11 mouse cellular contexts compared by ENCODE assay signal in genomic region chr10:41472962-41473481, GRCm38 (mm10). TPM values are rescaled to one million over a fixed set of nuclear protein-coding genes. Genes with fewer than 3 reads are reported as not detected.
DNase-seq lines count a peak whose midpoint lies in the region; ATAC-seq and TF ChIP-seq lines count a peak whose summit lies in the region.
"Had no signal": no experiment of that assay in that cellular context is flagged by ENCODE, and none has a peak within 500 bp of the region (broad histone marks: within the 10 kb centered on the region; RNA-seq: fewer than 3 reads in every experiment).

No protein-coding gene starts in this region.

- H3K4me1 ChIP-seq in spleen, adult 2 months (ENCODE audit: control insufficient read depth, insufficient read depth, insufficient read length) = peaks cover 23% of the 10 kb centered on the region; the same call in 1 of the 2 replicates
- peaks cover 93% of the 10 kb centered on the region for H3K4me1 ChIP-seq in E14TG2a.4 (replicated peaks; ENCODE audit: low read depth, low read length)
- H3K4me1 ChIP-seq in bone marrow macrophage, adult 2 months (ENCODE audit: control insufficient read depth, insufficient read depth, low read length) = peaks cover 33% of the 10 kb centered on the region
- 0 out of 2 replicates have a peak, but pooled peaks cover 3% of the 10 kb centered on the region for H3K4me1 ChIP-seq in stomach, postnatal 0 days (replicated peaks; ENCODE audit: control insufficient read depth, insufficient read depth)
- peaks cover 12% of the 10 kb centered on the region; the same call in 1 of the 2 replicates for H3K4me1 ChIP-seq in forebrain, embryonic 14.5 days (ENCODE audit: control insufficient read depth, insufficient read depth, low read length)
- H3K4me1 ChIP-seq in midbrain, embryonic 10.5 days = peaks cover 27% of the 10 kb centered on the region

- no peaks in the 10 kb centered on the region for H3K9me3 ChIP-seq in E14TG2a.4 (ENCODE audit: low read length)
- no peaks in the 10 kb centered on the region for H3K9me3 ChIP-seq in stomach, postnatal 0 days (ENCODE audit: control insufficient read depth, low read length)
- no peaks in the 10 kb centered on the region for H3K9me3 ChIP-seq in forebrain, embryonic 14.5 days (replicated peaks; ENCODE audit: control insufficient read depth, low read length)
- H3K9me3 ChIP-seq in midbrain, embryonic 10.5 days (replicated peaks) = no peaks in the 10 kb centered on the region
- H3K9me3 ChIP-seq: liver, embryonic 12.5 days had no signal

- peaks cover under 1% of the 10 kb centered on the region; the same call in 1 of the 2 replicates for H3K36me3 ChIP-seq in spleen, adult 2 months (ENCODE audit: control insufficient read depth, insufficient read depth, low read length)
- peaks cover 2% of the 10 kb centered on the region for H3K36me3 ChIP-seq in E14TG2a.4 (ENCODE audit: insufficient read depth, low read length)
- no peaks in the 10 kb centered on the region for H3K36me3 ChIP-seq in stomach, postnatal 0 days (ENCODE audit: control insufficient read depth, insufficient read depth, low read length)
- H3K36me3 ChIP-seq in forebrain, embryonic 14.5 days (ENCODE audit: control insufficient read depth, insufficient read depth, low read length) = peaks cover 5% of the 10 kb centered on the region; the same call in 1 of the 2 replicates
- H3K36me3 ChIP-seq in midbrain, embryonic 10.5 days = peaks cover 5% of the 10 kb centered on the region; the same call in 1 of the 2 replicates
- H3K36me3 ChIP-seq: liver, embryonic 12.5 days had no signal

- no peaks in the 10 kb centered on the region for H3K27me3 ChIP-seq in spleen, adult 2 months (ENCODE audit: control insufficient read depth, insufficient read depth, low read length)
- no peaks in the 10 kb centered on the region for H3K27me3 ChIP-seq in E14TG2a.4 (ENCODE audit: insufficient read depth, low read length)
- no peaks in the 10 kb centered on the region for H3K27me3 ChIP-seq in stomach, postnatal 0 days (ENCODE audit: control insufficient read depth, insufficient read depth, low read length)
- H3K27me3 ChIP-seq in forebrain, embryonic 14.5 days (replicated peaks; ENCODE audit: control insufficient read depth, insufficient read depth, low read length) = no peaks in the 10 kb centered on the region
- H3K27me3 ChIP-seq in midbrain, embryonic 10.5 days (ENCODE audit: low read depth, poor library complexity, severe bottlenecking) = no peaks in the 10 kb centered on the region
- H3K27me3 ChIP-seq: liver, embryonic 12.5 days had no signal

- no peak overlapping the region for H3K4me3 ChIP-seq in spleen, adult 2 months (ENCODE audit: extremely low read depth, insufficient read depth, insufficient read length)
- 0 out of 2 replicates have a peak overlapping the region, but pooled peaks have one; percentile 11 for H3K4me3 ChIP-seq in E14TG2a.4 (replicated peaks; ENCODE audit: low read length)
- no peak overlapping the region for H3K4me3 ChIP-seq in bone marrow macrophage, adult 2 months (ENCODE audit: insufficient read depth, low read length)
- no peak overlapping the region for H3K4me3 ChIP-seq in stomach, postnatal 0 days (ENCODE audit: low read depth, low read length)
- H3K4me3 ChIP-seq in forebrain, embryonic 14.5 days (ENCODE audit: low read depth, low read length) = no peak overlapping the region
- H3K4me3 ChIP-seq in midbrain, embryonic 10.5 days = no peak overlapping the region
- H3K4me3 ChIP-seq: liver, embryonic 12.5 days had no signal

- DNase-seq in spleen, adult 2 months (ENCODE audit: low read depth in 1 of 2, low spot score in 2 of 2) = no peak
- no peak for DNase-seq in spleen, adult 12 weeks (ENCODE audit: low spot score)
- DNase-seq in stomach, postnatal 0 days (ENCODE audit: low spot score) = no peak
- DNase-seq in forebrain, embryonic 14.5 days (ENCODE audit: low spot score) = no peak
- no peak for DNase-seq in midbrain, embryonic 10.5 days (ENCODE audit: low spot score)
- DNase-seq: cerebellum, adult 2 months; kidney, adult 18-20 months had no signal

- no peak for TF ChIP-seq POLR2A in spleen, adult 2 months (IDR thresholded peaks at IDR 0.05; ENCODE audit: low read depth, low read length)
- TF ChIP-seq POLR2A in bone marrow macrophage, adult 2 months (IDR thresholded peaks at IDR 0.05; ENCODE audit: borderline replicate concordance, low read depth, low read length) = no peak

- no peak overlapping the region for H3K4me2 ChIP-seq in stomach, postnatal 0 days (replicated peaks; ENCODE audit: low read depth)
- no peak overlapping the region for H3K4me2 ChIP-seq in forebrain, embryonic 14.5 days (ENCODE audit: low read length)
- H3K4me2 ChIP-seq: midbrain, embryonic 11.5 days had no signal

- no peak overlapping the region for H3K9ac ChIP-seq in stomach, postnatal 0 days (ENCODE audit: low read length)
- no peak overlapping the region for H3K9ac ChIP-seq in forebrain, embryonic 14.5 days (ENCODE audit: low read length)
- H3K9ac ChIP-seq: liver, embryonic 12.5 days had no signal

- WGBS in spleen, adult 2 months = 42% methylated on average over 5 of the region's 5 CpGs
- WGBS in stomach, postnatal 0 days = 76% methylated on average over 5 of the region's 5 CpGs
- WGBS in forebrain, embryonic 14.5 days = 72% methylated on average over 5 of the region's 5 CpGs
- 83% methylated on average over 5 of the region's 5 CpGs for WGBS in midbrain, embryonic 10.5 days

- TF ChIP-seq EP300 in stomach, postnatal 0 days (optimal IDR thresholded peaks at IDR 0.05) = no peak

- TF ChIP-seq CTCF in spleen, adult 2 months (IDR thresholded peaks at IDR 0.05; ENCODE audit: extremely low read depth, insufficient read depth, insufficient read length, insufficient replicate concordance) = no peak
- TF ChIP-seq CTCF in E14TG2a.4 (conservative IDR thresholded peaks at IDR 0.05; ENCODE audit: low read length) = no peak
- TF ChIP-seq CTCF in bone marrow macrophage, adult 2 months (IDR thresholded peaks at IDR 0.05; ENCODE audit: low read depth, low read length) = no peak
- no peak for TF ChIP-seq CTCF in stomach, postnatal 0 days (IDR thresholded peaks at IDR 0.05; ENCODE audit: low read depth)

- peak overlapping the region; percentile 76 for H3K27ac ChIP-seq in spleen, adult 2 months (ENCODE audit: insufficient read depth, low read length)
- H3K27ac ChIP-seq in bone marrow macrophage, adult 2 months (ENCODE audit: insufficient read depth, low read depth, low read length) = peak overlapping the region; percentile 64
- H3K27ac ChIP-seq in stomach, postnatal 0 days (replicated peaks) = 0 out of 2 replicates have a peak overlapping the region, but pooled peaks have one; percentile 24
- no peak overlapping the region for H3K27ac ChIP-seq in forebrain, embryonic 14.5 days (ENCODE audit: low read depth, low read length)
- no peak overlapping the region for H3K27ac ChIP-seq in midbrain, embryonic 10.5 days (replicated peaks)

- ATAC-seq in stomach, postnatal 0 days (ENCODE audit: low FRiP score, low TSS enrichment) = no peak
- ATAC-seq in forebrain, embryonic 14.5 days = no peak
- ATAC-seq: liver, embryonic 12.5 days had no signal

RNA-seq across cellular contexts. Expression of gene Mical1, which starts 3.1 kb away (rescaled TPM):
- polyA plus RNA-seq in spleen, adult 2 months (2012; rRNA removed) = 130 and 143 TPM in 2 replicates
- 44.8 and 55.9 TPM in 2 replicates for polyA plus RNA-seq in bone marrow macrophage, adult 2 months (2012; ENCODE audit: insufficient read depth, insufficient read length, missing spikeins)
- 23.0 and 25.9 TPM in 2 replicates for polyA plus RNA-seq in stomach, postnatal 0 days (2015; fragmentation: Nextera tagmentation; extraction: Ambion mirVana)
- 24.9 and 30.5 TPM in 2 replicates for polyA plus RNA-seq in forebrain, embryonic 14.5 days (2014; fragmentation: Nextera tagmentation; extraction: Ambion mirVana)
- 49.1 and 53.7 TPM in 2 replicates for polyA plus RNA-seq in midbrain, embryonic 10.5 days (2016; fragmentation: Nextera tagmentation; extraction: Ambion mirVana)

RNA-seq across cellular contexts. Expression of gene Smpd2, which starts 17.1 kb away (rescaled TPM):
- polyA plus RNA-seq in spleen, adult 2 months (2012; rRNA removed) = 35.6 and 36.3 TPM in 2 replicates
- 15.2 and 15.8 TPM in 2 replicates for polyA plus RNA-seq in bone marrow macrophage, adult 2 months (2012; ENCODE audit: insufficient read depth, insufficient read length, missing spikeins)
- polyA plus RNA-seq in stomach, postnatal 0 days (2015; fragmentation: Nextera tagmentation; extraction: Ambion mirVana) = 51.5 and 52.9 TPM in 2 replicates
- polyA plus RNA-seq in forebrain, embryonic 14.5 days (2014; fragmentation: Nextera tagmentation; extraction: Ambion mirVana) = 37.0 and 40.7 TPM in 2 replicates
- polyA plus RNA-seq in midbrain, embryonic 10.5 days (2016; fragmentation: Nextera tagmentation; extraction: Ambion mirVana) = 68.7 and 72.2 TPM in 2 replicates

RNA-seq across cellular contexts. Expression of gene Ppil6, which starts 17.2 kb away (rescaled TPM):
- 0.08 TPM in 1 of 2 replicates, not detected in the other for polyA plus RNA-seq in spleen, adult 2 months (2012; rRNA removed)
- polyA plus RNA-seq in bone marrow macrophage, adult 2 months (2012; ENCODE audit: insufficient read depth, insufficient read length, missing spikeins) = not detected in 2 replicates
- 2.4 and 2.5 TPM in 2 replicates for polyA plus RNA-seq in stomach, postnatal 0 days (2015; fragmentation: Nextera tagmentation; extraction: Ambion mirVana)
- polyA plus RNA-seq in forebrain, embryonic 14.5 days (2014; fragmentation: Nextera tagmentation; extraction: Ambion mirVana) = 2.0 and 2.7 TPM in 2 replicates
- 0.76 and 1.7 TPM in 2 replicates for polyA plus RNA-seq in midbrain, embryonic 10.5 days (2016; fragmentation: Nextera tagmentation; extraction: Ambion mirVana)
- polyA plus RNA-seq: liver, embryonic 12.5 days had no signal

RNA-seq across cellular contexts. Expression of gene Zbtb24, which starts 22.8 kb away (rescaled TPM):
- 13.2 and 16.4 TPM in 2 replicates for polyA plus RNA-seq in spleen, adult 2 months (2012; rRNA removed)
- 11.8 and 13.4 TPM in 2 replicates for polyA plus RNA-seq in bone marrow macrophage, adult 2 months (2012; ENCODE audit: insufficient read depth, insufficient read length, missing spikeins)
- 8.6 and 9.8 TPM in 2 replicates for polyA plus RNA-seq in stomach, postnatal 0 days (2015; fragmentation: Nextera tagmentation; extraction: Ambion mirVana)
- polyA plus RNA-seq in forebrain, embryonic 14.5 days (2014; fragmentation: Nextera tagmentation; extraction: Ambion mirVana) = 18.8 and 22.9 TPM in 2 replicates
- 17.6 and 18.9 TPM in 2 replicates for polyA plus RNA-seq in midbrain, embryonic 10.5 days (2016; fragmentation: Nextera tagmentation; extraction: Ambion mirVana)

RNA-seq across cellular contexts. Expression of gene Cd164, which starts 46.2 kb away (rescaled TPM):
- polyA plus RNA-seq in spleen, adult 2 months (2012; rRNA removed) = 65.3 and 76.3 TPM in 2 replicates
- 54.0 and 57.3 TPM in 2 replicates for polyA plus RNA-seq in bone marrow macrophage, adult 2 months (2012; ENCODE audit: insufficient read depth, insufficient read length, missing spikeins)
- 112 and 116 TPM in 2 replicates for polyA plus RNA-seq in stomach, postnatal 0 days (2015; fragmentation: Nextera tagmentation; extraction: Ambion mirVana)
- 84.8 and 89.1 TPM in 2 replicates for polyA plus RNA-seq in forebrain, embryonic 14.5 days (2014; fragmentation: Nextera tagmentation; extraction: Ambion mirVana)
- 98.5 and 108 TPM in 2 replicates for polyA plus RNA-seq in midbrain, embryonic 10.5 days (2016; fragmentation: Nextera tagmentation; extraction: Ambion mirVana)

Comparison
In these comparisons a context has a peak if more than half of its experiments do, and no peak if none do; other contexts are left out.
1. H3K27ac ChIP-seq: peak in spleen, adult 2 months (single experiment), bone marrow macrophage, adult 2 months (single experiment) and stomach, postnatal 0 days (single experiment); none in forebrain, embryonic 14.5 days (single experiment) and midbrain, embryonic 10.5 days (single experiment).